Mouse (Mus musculus): ENCODE results near the gene Mrpl4. TPM values are rescaled to one million over a fixed set of nuclear protein-coding genes. Genes with fewer than 3 reads are reported as not detected.

Mrpl4 gene
- polyA plus RNA-seq, 1 experiment from 2014 or later = 156 TPM

DNA sequence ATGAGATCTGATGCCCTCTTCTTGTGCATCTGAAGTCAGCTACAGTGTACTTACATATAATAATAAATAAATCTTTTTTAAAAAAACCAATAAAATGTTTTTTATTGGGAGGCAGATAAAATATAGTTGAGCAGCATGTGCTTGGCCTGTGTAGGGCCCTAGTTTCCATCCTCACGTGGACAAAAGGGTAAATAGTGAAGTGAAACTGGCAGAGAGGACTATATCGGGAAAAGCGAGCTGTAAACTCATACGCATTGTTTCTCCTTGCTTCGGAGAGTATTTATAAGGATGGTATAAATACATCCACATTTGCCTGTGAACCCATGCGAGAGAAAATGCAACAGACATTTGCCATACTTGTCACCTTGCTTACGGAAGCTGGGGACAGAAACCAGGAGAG lies 22.8 kb upstream of the Mrpl4 start:
- H3K4me3 ChIP-seq (ENCODE audit: low read length) = no peak overlapping the region
- WGBS = 78% methylated on average over 7 of the region's 7 CpGs
- peaks cover 27% of the 10 kb centered on the region for H3K4me1 ChIP-seq (replicated peaks; ENCODE audit: control insufficient read depth, insufficient read depth, low read length)
- no peak overlapping the region for H3K9ac ChIP-seq (ENCODE audit: low read length)
- H3K36me3 ChIP-seq (ENCODE audit: control insufficient read depth, insufficient read depth, low read length) = no peaks in the 10 kb centered on the region
- no peaks in the 10 kb centered on the region for H3K27me3 ChIP-seq (ENCODE audit: control insufficient read depth, insufficient read depth, low read depth, low read length)
- H3K27ac ChIP-seq (ENCODE audit: low read length) = no peak overlapping the region
- ATAC-seq (ENCODE audit: low read depth) = no peak
- no peaks in the 10 kb centered on the region for H3K9me3 ChIP-seq (ENCODE audit: control insufficient read depth, low read length)
- no peak overlapping the region for H3K4me2 ChIP-seq (ENCODE audit: low read depth, low read length)

DNA sequence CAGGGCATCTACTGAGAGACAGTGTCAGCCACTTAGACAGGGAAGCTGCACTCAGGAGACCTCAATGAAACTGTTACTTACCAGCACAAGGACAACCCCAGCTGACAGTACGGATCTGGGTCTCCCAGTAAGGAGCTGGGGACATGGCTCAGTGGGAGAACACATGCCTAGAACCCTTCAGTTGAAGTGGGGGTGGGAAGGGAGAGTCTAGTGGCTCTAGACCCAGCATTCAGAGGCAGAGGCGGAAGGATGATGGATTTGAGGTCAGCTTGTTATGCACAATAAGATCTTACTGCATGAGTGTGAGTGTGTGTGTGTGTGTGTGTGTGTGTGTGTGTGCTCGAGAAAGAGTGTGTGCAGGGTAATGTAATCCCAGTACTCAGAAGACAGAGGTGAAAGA lies 20.4 kb upstream of the Mrpl4 start:
- Histone ChIP-seq H3K4me2 (ENCODE audit: low read depth, low read length) (no peak overlapping the region), H3K9me3 (ENCODE audit: control insufficient read depth, low read length) (no peaks in the 10 kb centered on the region), H3K27ac (ENCODE audit: low read length) (no peak overlapping the region), H3K4me1 (replicated peaks; ENCODE audit: control insufficient read depth, insufficient read depth, low read length) (peaks cover 24% of the 10 kb centered on the region), H3K9ac (ENCODE audit: low read length) (no peak overlapping the region), H3K27me3 (ENCODE audit: control insufficient read depth, insufficient read depth, low read depth, low read length) (no peaks in the 10 kb centered on the region), H3K36me3 (ENCODE audit: control insufficient read depth, insufficient read depth, low read length) (no peaks in the 10 kb centered on the region), H3K4me3 (ENCODE audit: low read length) (no peak overlapping the region)
- WGBS = 54% methylated on average over 3 of the region's 3 CpGs
- no peak for ATAC-seq (ENCODE audit: low read depth)

- Histone ChIP-seq H3K4me2 (ENCODE audit: low read depth, low read length) (no peak overlapping the region), H3K36me3 (ENCODE audit: control insufficient read depth, insufficient read depth, low read length) (no peaks in the 10 kb centered on the region), H3K9me3 (ENCODE audit: control insufficient read depth, low read length) (no peaks in the 10 kb centered on the region), H3K27ac (ENCODE audit: low read length) (no peak overlapping the region), H3K9ac (ENCODE audit: low read length) (no peak overlapping the region), H3K4me1 (replicated peaks; ENCODE audit: control insufficient read depth, insufficient read depth, low read length) (peaks cover 30% of the 10 kb centered on the region), H3K4me3 (ENCODE audit: low read length) (no peak overlapping the region), H3K27me3 (ENCODE audit: control insufficient read depth, insufficient read depth, low read depth, low read length) (no peaks in the 10 kb centered on the region)
- 31% methylated on average over 5 of the region's 5 CpGs for WGBS
- ATAC-seq (ENCODE audit: low read depth) = no peak
These were observed 19.4 kb upstream of the Mrpl4 start for GRCm38 (mm10) chr9:20983169-20983568.

GRCm38 (mm10) chr9:20986952-20987686 lies 15.4 kb upstream of the Mrpl4 start:
- Histone ChIP-seq H3K27me3 (ENCODE audit: control insufficient read depth, insufficient read depth, low read depth, low read length) (no peaks in the 10 kb centered on the region), H3K4me3 (ENCODE audit: low read length) (no peak overlapping the region), H3K36me3 (ENCODE audit: control insufficient read depth, insufficient read depth, low read length) (no peaks in the 10 kb centered on the region), H3K9ac (ENCODE audit: low read length) (no peak overlapping the region), H3K9me3 (ENCODE audit: control insufficient read depth, low read length) (no peaks in the 10 kb centered on the region), H3K4me2 (ENCODE audit: low read depth, low read length) (no peak overlapping the region), H3K27ac (ENCODE audit: low read length) (peak overlapping the region; percentile 84), H3K4me1 (replicated peaks; ENCODE audit: control insufficient read depth, insufficient read depth, low read length) (peaks cover 48% of the 10 kb centered on the region)
- 37% methylated on average over 15 of the region's 15 CpGs for WGBS
- peak; percentile 91 for ATAC-seq (ENCODE audit: low read depth)

DNA sequence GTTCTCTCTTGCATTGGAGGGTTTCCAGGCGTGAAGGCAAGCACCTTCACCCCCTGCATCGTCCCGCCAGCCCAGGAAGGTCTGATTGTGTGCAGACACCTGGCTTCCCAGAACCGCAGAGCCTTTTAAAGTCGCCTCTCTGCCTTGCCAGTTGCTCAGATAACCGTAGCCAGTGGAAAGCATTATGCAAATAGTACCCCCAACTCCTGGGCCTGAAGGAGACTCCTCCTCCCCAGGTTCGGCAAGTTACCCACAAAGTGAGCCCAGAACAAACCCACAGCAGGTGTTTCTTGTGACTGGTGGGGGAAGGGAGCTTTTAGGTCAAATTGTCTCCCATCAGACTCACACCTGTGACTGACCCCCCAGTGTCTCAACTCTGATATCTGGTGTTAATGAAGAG lies 14.6 kb upstream of the Mrpl4 start:
- no peak overlapping the region for H3K4me3 ChIP-seq (ENCODE audit: low read length)
- ATAC-seq (ENCODE audit: low read depth) = no peak
- peak overlapping the region; percentile 36; the same call in 1 of the 2 replicates for H3K27ac ChIP-seq (ENCODE audit: low read length)
- H3K4me2 ChIP-seq (ENCODE audit: low read depth, low read length) = no peak overlapping the region
- peaks cover 52% of the 10 kb centered on the region for H3K4me1 ChIP-seq (replicated peaks; ENCODE audit: control insufficient read depth, insufficient read depth, low read length)
- H3K27me3 ChIP-seq (ENCODE audit: control insufficient read depth, insufficient read depth, low read depth, low read length) = no peaks in the 10 kb centered on the region
- no peaks in the 10 kb centered on the region for H3K9me3 ChIP-seq (ENCODE audit: control insufficient read depth, low read length)
- 34% methylated on average over 7 of the region's 7 CpGs for WGBS
- no peak overlapping the region for H3K9ac ChIP-seq (ENCODE audit: low read length)
- no peaks in the 10 kb centered on the region for H3K36me3 ChIP-seq (ENCODE audit: control insufficient read depth, insufficient read depth, low read length)

GRCm38 (mm10) chr9:20990861-20991260 lies 11.7 kb upstream of the Mrpl4 start:
- peak overlapping the region; percentile 39 for H3K9ac ChIP-seq (ENCODE audit: low read length)
- ATAC-seq (ENCODE audit: low read depth) = peak; percentile 34; the same call in 1 of the 2 replicates
- peak overlapping the region; percentile 42 for H3K4me2 ChIP-seq (ENCODE audit: low read depth, low read length)
- no peaks in the 10 kb centered on the region for H3K36me3 ChIP-seq (ENCODE audit: control insufficient read depth, insufficient read depth, low read length)
- no peaks in the 10 kb centered on the region for H3K27me3 ChIP-seq (ENCODE audit: control insufficient read depth, insufficient read depth, low read depth, low read length)
- H3K27ac ChIP-seq (ENCODE audit: low read length) = peak overlapping the region; percentile 71
- H3K9me3 ChIP-seq (ENCODE audit: control insufficient read depth, low read length) = no peaks in the 10 kb centered on the region
- WGBS = 4% methylated on average over 10 of the region's 10 CpGs
- no peak overlapping the region for H3K4me3 ChIP-seq (ENCODE audit: low read length)
- peaks cover 53% of the 10 kb centered on the region for H3K4me1 ChIP-seq (replicated peaks; ENCODE audit: control insufficient read depth, insufficient read depth, low read length)

DNA sequence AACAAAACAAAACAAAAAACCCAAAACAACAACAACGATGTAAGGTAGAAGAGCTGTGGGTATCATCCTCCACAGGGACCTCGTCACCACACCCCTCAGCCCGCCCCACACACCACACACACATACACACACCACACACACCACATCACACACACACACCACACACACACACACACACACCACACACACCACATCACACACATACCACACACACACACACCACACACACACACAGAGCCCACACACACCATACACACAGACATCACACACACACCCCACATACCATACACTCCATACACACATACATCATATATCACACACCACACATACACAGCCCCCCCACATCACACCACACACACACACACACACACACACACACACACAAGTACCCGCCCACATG lies 11.0 kb upstream of the Mrpl4 start:
- Histone ChIP-seq H3K27ac (ENCODE audit: low read length) (peak overlapping the region; percentile 83; the same call in 1 of the 2 replicates), H3K36me3 (ENCODE audit: control insufficient read depth, insufficient read depth, low read length) (no peaks in the 10 kb centered on the region), H3K9me3 (ENCODE audit: control insufficient read depth, low read length) (no peaks in the 10 kb centered on the region), H3K4me3 (ENCODE audit: low read length) (no peak overlapping the region), H3K4me1 (replicated peaks; ENCODE audit: control insufficient read depth, insufficient read depth, low read length) (peaks cover 51% of the 10 kb centered on the region), H3K27me3 (ENCODE audit: control insufficient read depth, insufficient read depth, low read depth, low read length) (no peaks in the 10 kb centered on the region), H3K4me2 (ENCODE audit: low read depth, low read length) (no peak overlapping the region), H3K9ac (ENCODE audit: low read length) (no peak overlapping the region)
- 86% methylated on average over 4 of the region's 4 CpGs for WGBS
- ATAC-seq (ENCODE audit: low read depth) = no peak

DNA sequence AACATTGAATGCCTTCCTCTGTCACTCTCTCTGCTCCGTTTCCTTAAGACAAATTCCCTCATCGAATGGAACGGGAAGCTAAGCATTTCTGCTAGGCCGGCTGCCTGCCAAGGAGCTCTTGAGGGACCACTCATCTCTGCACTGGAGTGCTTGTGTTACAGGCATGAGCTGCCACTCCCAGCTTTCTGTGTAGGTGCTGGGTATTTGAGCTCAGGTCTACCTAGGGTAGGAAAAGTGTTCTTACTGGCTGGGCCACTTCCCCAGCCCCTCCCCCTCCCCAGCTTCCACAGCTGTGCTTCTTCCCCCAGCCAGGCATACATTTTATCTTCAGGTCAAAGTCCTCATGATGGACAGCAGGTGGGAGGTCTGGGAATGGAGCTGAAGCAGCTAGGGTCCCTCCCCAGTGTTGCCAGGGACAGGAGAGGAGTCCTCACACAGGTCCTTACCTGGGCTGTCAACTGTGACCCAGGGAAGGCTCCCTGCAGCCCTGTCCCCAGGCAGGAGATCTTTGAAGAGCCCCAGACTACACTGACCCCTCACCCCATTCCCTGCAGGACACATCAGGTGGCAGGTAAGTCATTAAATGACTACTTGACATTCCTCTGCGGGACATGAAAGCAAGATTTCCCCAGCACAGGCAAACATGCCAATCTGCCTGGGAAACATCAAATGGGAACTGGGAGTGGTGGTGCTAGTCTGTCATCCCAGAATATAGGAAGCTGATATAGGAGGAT lies 9.2 kb upstream of the Mrpl4 start:
- Histone ChIP-seq H3K27ac (ENCODE audit: low read length) (peak overlapping the region; percentile 92), H3K9ac (ENCODE audit: low read length) (no peak overlapping the region), H3K36me3 (ENCODE audit: control insufficient read depth, insufficient read depth, low read length) (no peaks in the 10 kb centered on the region), H3K4me3 (ENCODE audit: low read length) (no peak overlapping the region), H3K4me1 (replicated peaks; ENCODE audit: control insufficient read depth, insufficient read depth, low read length) (peaks cover 37% of the 10 kb centered on the region), H3K9me3 (ENCODE audit: control insufficient read depth, low read length) (no peaks in the 10 kb centered on the region), H3K27me3 (ENCODE audit: control insufficient read depth, insufficient read depth, low read depth, low read length) (no peaks in the 10 kb centered on the region), H3K4me2 (ENCODE audit: low read depth, low read length) (peak overlapping the region; percentile 30; the same call in 1 of the 2 replicates)
- peak; percentile 91 for ATAC-seq (ENCODE audit: low read depth)
- 28% methylated on average over 5 of the region's 5 CpGs for WGBS

- Histone ChIP-seq H3K9ac (ENCODE audit: low read length) (no peak overlapping the region), H3K4me1 (replicated peaks; ENCODE audit: control insufficient read depth, insufficient read depth, low read length) (peaks cover 27% of the 10 kb centered on the region), H3K27ac (ENCODE audit: low read length) (no peak overlapping the region), H3K27me3 (ENCODE audit: control insufficient read depth, insufficient read depth, low read depth, low read length) (no peaks in the 10 kb centered on the region), H3K4me3 (ENCODE audit: low read length) (no peak overlapping the region), H3K9me3 (ENCODE audit: control insufficient read depth, low read length) (no peaks in the 10 kb centered on the region), H3K4me2 (ENCODE audit: low read depth, low read length) (no peak overlapping the region), H3K36me3 (ENCODE audit: control insufficient read depth, insufficient read depth, low read length) (no peaks in the 10 kb centered on the region)
- ATAC-seq (ENCODE audit: low read depth) = no peak
- 57% methylated on average over 3 of the region's 3 CpGs for WGBS
These were observed 7.5 kb upstream of the Mrpl4 start for GRCm38 (mm10) chr9:20995069-20995468.
